Mouse (Mus musculus) lung, embryonic 14.5 days (tissue): ENCODE measurements around the gene Ralgapb. TPM values are rescaled to one million over a fixed set of nuclear protein-coding genes. Genes with fewer than 3 reads are reported as not detected.

Experiments
- ATAC-seq: fragments of 200-750 bp; cut with Nextera tagmentation; 2 replicates; pipeline ENCODE4 v1.8.0; 2017; ENCODE audit warnings: mild to moderate bottlenecking, moderate TSS enrichment, moderate library complexity; ENCODE audit not compliant: insufficient read depth
- DNase-seq: peaks from one replicate; pipeline ENCODE4 v3.0.0-alpha.2; 2015
- H3K27ac ChIP-seq: fragments of 300-500 bp; sonication (generic); 2 replicates; pipeline ENCODE4 v1.5.1; 2014; ENCODE audit warnings: low read depth, mild to moderate bottlenecking, moderate library complexity
- H3K27me3 ChIP-seq: fragments of 300-500 bp; sonication (generic); 2 replicates; pipeline ENCODE4 v1.6.1; 2014; ENCODE audit warnings: low read length, control low read depth; ENCODE audit not compliant: insufficient read depth
- H3K36me3 ChIP-seq: fragments of 300-500 bp; sonication (generic); 2 replicates; pipeline ENCODE4 v1.6.1; 2014; ENCODE audit warnings: control low read depth; ENCODE audit not compliant: insufficient read depth
- H3K4me1 ChIP-seq: fragments of 300-500 bp; sonication (generic); 2 replicates; pipeline ENCODE4 v1.6.1; 2014; ENCODE audit warnings: antibody characterized with exemption, control low read depth; ENCODE audit not compliant: insufficient read depth
- H3K4me2 ChIP-seq: fragments of 300-500 bp; sonication (generic); 2 replicates; pipeline ENCODE4 v1.6.1; 2014; ENCODE audit warnings: mild to moderate bottlenecking
- H3K4me3 ChIP-seq: fragments of 300-500 bp; sonication (generic); 2 replicates; pipeline ENCODE4 v1.5.1; 2014; ENCODE audit warnings: low read depth, low read length
- H3K9ac ChIP-seq: fragments of 300-500 bp; sonication (generic); 2 replicates; pipeline ENCODE4 v1.6.1; 2014
- H3K9me3 ChIP-seq: fragments of 300-500 bp; sonication (generic); 2 replicates; pipeline ENCODE4 v1.6.1; 2016; ENCODE audit warnings: low read depth, low read length, control low read depth
- CTCF ChIP-seq: IDR thresholded peaks from 2 replicates; pipeline ENCODE4 v1.5.1; 2016; ENCODE audit warnings: antibody characterized with exemption, low read depth
- WGBS: fragments of 180-500 bp; shearing (Covaris S2); extraction: QIAGEN DNeasy Blood & Tissue Kit; methylation state at CpG from one replicate; pipeline ENCODE4 v1.1.7; 2014; 5-methylcytosine and 5-hydroxymethylcytosine counted together
- polyA plus RNA-seq: library from polyadenylated mRNA; unstranded; fragments of >200 nt; fragmentation: Nextera tagmentation; extraction: Ambion mirVana; gene quantifications from 2 replicates; pipeline ENCODE4 v1.2.1, GENCODE M21; 2014

Gene Ralgapb
- 19.7 and 22.1 TPM in 2 replicates for polyA plus RNA-seq

DNA sequence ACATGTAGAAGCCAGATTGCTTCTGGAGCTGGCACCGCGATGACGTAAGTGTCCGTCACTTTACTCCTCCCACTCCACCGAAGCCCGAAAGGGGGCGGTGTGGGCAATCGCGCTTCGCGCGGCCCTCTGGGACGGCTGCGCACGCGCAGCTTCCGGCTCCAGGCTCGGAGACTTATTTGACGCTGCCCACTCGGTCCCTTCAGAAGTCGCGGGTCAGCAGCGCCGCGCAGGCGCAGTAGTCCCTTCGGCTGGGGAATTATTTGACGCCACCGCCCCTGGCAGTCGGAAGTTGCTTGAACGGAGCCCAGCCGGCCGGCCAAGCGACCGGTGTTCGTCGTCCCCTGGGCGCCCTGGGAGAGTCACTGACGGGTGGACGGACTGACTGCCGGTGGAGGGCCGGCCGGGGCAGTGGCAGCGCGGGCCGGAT, at the start of gene Ralgapb:
Gene Ralgapb (plus strand): TSS at position 254 of the 427 bp plus-strand sequence.
- Histone ChIP-seq H3K4me1 (0 out of 2 replicates have a peak, but pooled peaks cover 4% of the 10 kb centered on the region), H3K9ac (peak within 1 kb of the TSS; percentile 83), H3K36me3 (no peaks in the 10 kb centered on the region), H3K4me3 (peak within 1 kb of the TSS; percentile 87), H3K27me3 (no peaks in the 10 kb centered on the region), H3K4me2 (peak within 1 kb of the TSS; percentile 94), H3K9me3 (no peaks in the 10 kb centered on the region), H3K27ac (peak within 1 kb of the TSS; percentile 82)
- peak; percentile 90 for ATAC-seq
- under 1% methylated on average over 46 of the region's 46 CpGs for WGBS
- TF ChIP-seq CTCF, result peak; percentile 71
- peak; percentile 100 for DNase-seq

DNA sequence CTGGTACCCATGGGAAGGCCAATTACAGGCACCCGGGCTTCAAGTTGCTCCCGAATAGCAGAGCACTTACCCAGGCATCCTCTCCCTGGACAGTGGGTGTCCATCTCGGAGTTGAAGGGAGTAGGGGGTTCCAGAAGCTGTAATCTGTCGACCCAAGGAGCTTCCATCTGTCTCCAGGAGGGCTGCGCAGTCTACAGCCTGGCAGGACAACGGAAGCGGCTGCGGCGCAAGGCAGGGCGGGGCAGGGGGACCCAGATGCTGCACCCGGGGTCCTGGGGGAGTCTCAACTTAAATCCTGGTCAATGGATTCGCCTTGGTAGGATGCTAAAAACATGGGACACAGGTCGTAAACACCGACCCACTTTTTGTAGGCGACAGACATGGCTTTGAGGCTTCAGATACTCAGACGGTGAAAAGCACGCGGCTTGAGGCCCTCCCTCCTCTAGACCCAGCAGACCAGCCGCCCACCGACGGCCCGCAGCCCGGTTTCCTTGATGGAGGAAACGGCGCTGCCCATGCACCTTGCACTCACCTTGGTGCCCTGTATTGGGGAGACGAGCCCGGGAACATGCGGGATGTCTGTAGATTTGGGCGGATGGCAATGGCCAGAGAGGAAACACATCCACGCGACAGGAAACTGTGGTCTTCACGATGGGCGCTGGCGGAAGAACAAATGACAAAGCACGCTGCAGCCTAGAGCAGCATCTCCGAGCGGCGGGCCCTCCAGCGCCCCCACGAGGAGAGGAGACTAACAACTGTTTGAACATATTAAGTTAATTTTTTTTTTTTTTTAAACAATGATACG, 48.6 kb upstream of the Ralgapb start:
- H3K9ac ChIP-seq, result peak overlapping the region; percentile 83
- WGBS, result under 1% methylated on average over 41 of the region's 41 CpGs
- peak overlapping the region; percentile 83 for H3K4me2 ChIP-seq
- no peaks in the 10 kb centered on the region for H3K4me1 ChIP-seq
- H3K27me3 ChIP-seq, result no peaks in the 10 kb centered on the region
- H3K27ac ChIP-seq, result peak overlapping the region; percentile 84
- H3K4me3 ChIP-seq, result peak overlapping the region; percentile 67
- TF ChIP-seq CTCF, result peak; percentile 83
- peaks cover 44% of the 10 kb centered on the region for H3K36me3 ChIP-seq
- DNase-seq, result peak; percentile 98
- H3K9me3 ChIP-seq, result no peaks in the 10 kb centered on the region
- ATAC-seq, result peak; percentile 91

DNA sequence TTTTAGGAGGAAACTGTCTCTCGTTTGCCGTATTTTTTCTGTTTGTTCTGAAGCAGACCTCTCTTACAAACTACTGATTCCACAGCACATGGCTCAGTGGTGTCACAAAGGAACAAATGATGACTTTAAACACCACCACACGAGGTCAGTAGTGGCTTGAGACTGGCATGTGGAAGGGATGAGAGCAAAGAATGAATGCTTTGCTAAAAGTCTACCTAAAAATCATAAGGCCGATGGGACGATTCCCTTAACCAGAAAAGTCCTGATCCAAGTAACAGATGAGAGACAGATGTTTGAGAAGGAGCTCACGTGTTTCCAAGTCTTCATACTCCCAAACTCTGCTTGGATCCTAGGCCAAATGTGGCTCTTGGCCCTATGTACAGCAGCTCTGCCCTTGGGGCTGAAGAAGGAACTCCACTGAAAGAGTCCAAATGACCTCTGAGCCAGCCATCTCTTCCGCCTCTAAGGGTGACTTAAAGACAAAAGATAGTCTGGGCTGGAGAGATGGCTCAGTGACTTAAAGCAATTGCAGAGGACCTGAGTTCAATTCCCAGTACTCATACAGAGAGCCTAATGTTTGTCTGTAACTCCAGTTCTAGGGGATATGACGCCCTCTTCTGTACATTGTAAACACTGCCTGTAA, 47.8 kb upstream of the Ralgapb start:
- TF ChIP-seq CTCF, result no peak
- no peaks in the 10 kb centered on the region for H3K9me3 ChIP-seq
- H3K27me3 ChIP-seq, result no peaks in the 10 kb centered on the region
- H3K9ac ChIP-seq, result 0 out of 2 replicates have a peak overlapping the region, but pooled peaks have one; percentile 4
- H3K4me1 ChIP-seq, result no peaks in the 10 kb centered on the region
- peak overlapping the region; percentile 70; the same call in 1 of the 2 replicates for H3K27ac ChIP-seq
- peak; percentile 53; the same call in 1 of the 2 replicates for ATAC-seq
- peak overlapping the region; percentile 67 for H3K4me3 ChIP-seq
- DNase-seq, result no peak
- 33% methylated on average over 8 of the region's 8 CpGs for WGBS
- peak overlapping the region; percentile 41; the same call in 1 of the 2 replicates for H3K4me2 ChIP-seq
- H3K36me3 ChIP-seq, result peaks cover 37% of the 10 kb centered on the region

DNA sequence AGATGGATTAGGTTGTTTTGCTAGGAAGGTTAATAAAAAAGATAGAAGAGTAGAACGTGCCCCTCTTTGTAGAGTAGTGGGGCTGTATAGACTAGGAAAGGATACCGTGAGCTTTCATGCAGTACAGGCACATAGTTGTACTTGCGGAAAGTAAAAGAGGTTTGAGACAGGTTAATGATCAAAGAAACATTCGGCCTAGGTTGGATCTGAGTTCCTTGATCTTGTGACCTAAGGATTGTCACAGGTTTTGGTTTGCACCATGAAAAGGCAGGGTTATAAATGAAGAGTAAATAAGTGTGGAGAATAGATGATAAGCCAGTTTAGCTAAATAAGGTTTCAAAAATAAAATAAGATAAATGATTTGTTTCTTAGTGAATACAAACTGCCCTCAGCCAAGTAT, 45.5 kb upstream of the Ralgapb start:
- Histone ChIP-seq H3K4me3 (no peak overlapping the region), H3K27ac (no peak overlapping the region), H3K27me3 (no peaks in the 10 kb centered on the region), H3K9ac (no peak overlapping the region), H3K4me2 (no peak overlapping the region), H3K9me3 (no peaks in the 10 kb centered on the region), H3K36me3 (peaks cover 13% of the 10 kb centered on the region), H3K4me1 (no peaks in the 10 kb centered on the region)
- no peak for DNase-seq
- no peak for ATAC-seq
- 76% methylated on average over 4 of the region's 4 CpGs for WGBS
- TF ChIP-seq CTCF, result no peak

DNA sequence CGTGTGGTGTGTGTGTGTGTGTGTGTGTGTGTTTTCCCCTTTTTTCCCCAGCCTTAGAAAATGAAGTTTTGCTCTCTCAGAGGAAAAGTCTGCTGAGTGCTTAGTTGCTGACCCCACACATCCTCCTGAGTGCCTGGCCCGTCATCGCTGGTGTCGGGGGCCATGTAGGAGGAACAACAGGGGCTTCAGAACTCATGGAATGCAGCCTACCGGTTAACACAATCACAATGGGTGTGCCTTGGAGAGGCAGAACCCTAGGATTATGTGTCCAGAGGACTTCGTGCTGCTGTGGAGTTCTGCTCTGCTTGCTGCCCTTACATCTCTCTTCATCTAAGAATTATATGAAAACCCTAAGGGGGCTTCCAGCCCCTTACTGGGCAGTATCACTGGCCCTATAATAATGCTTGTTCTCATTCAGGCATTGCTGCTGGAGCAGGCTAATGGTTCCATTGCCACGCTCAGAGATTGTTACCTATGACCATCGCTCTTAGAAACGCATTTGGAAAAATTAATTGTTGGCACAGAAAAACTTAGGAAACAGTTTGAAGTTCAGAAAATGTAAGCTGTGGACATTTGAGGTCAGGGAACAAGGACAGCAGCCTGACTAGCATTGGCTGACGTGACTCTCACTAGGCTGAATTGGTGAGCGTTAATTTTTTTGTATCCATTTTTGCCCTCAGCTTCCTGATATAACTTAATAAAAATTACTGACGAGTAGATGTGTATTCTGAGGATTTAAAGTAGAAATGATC, 44.4 kb upstream of the Ralgapb start:
- TF ChIP-seq CTCF, result no peak
- H3K27ac ChIP-seq, result no peak overlapping the region
- peaks cover 2% of the 10 kb centered on the region for H3K36me3 ChIP-seq
- H3K27me3 ChIP-seq, result no peaks in the 10 kb centered on the region
- 70% methylated on average over 12 of the region's 12 CpGs for WGBS
- no peaks in the 10 kb centered on the region for H3K9me3 ChIP-seq
- ATAC-seq (no peak), DNase-seq (no peak)
- H3K9ac ChIP-seq, result no peak overlapping the region
- H3K4me3 ChIP-seq, result no peak overlapping the region
- H3K4me1 ChIP-seq, result no peaks in the 10 kb centered on the region
- no peak overlapping the region for H3K4me2 ChIP-seq

DNA sequence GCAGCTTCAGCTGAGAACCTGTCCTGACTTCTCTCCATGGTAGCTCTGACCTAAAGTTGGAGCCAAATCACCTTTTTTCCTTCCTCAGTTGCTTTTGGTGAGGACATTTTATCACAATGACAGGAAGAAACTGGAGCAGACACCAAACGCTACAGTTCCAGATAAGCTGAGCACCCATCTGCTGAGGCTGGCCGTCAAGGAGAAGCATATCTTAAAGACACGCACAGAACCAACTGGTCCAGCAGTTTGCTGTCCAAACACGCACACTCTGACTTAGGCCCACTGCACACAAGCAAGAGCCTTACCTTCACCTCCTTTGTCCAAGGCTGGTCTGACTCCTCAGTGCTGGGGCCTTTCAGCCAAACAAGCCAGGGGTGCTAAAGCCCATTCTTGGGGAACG, 42.0 kb upstream of the Ralgapb start:
- no peak for ATAC-seq
- 59% methylated on average over 5 of the region's 5 CpGs for WGBS
- H3K4me2 ChIP-seq, result no peak overlapping the region
- no peak overlapping the region for H3K27ac ChIP-seq
- TF ChIP-seq CTCF, result no peak
- H3K9ac ChIP-seq, result no peak overlapping the region
- no peak for DNase-seq
- H3K9me3 ChIP-seq, result no peaks in the 10 kb centered on the region
- no peaks in the 10 kb centered on the region for H3K4me1 ChIP-seq
- H3K27me3 ChIP-seq, result no peaks in the 10 kb centered on the region
- no peaks in the 10 kb centered on the region for H3K36me3 ChIP-seq
- no peak overlapping the region for H3K4me3 ChIP-seq

DNA sequence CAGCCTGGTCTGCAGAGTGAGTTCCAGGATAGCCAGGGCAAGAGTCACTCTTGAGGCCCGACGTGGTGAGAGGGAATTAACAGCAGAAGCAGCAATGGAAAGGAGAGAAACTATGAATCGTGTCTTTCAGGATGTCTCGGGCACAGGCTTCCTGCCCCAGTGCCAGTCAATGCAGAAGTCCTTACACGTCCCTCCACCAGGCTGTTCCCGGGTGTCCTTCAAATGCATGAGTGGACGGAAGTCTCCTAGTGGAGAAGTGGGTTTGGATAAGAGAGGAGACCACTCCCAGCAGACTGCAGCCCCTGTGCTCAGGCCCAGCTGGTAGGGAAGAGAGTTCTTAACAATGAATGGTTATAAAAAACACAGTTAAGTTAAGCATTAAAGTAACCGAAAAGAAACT, 41.3 kb upstream of the Ralgapb start:
- Histone ChIP-seq H3K36me3 (no peaks in the 10 kb centered on the region), H3K4me2 (no peak overlapping the region), H3K4me1 (0 out of 2 replicates have a peak, but pooled peaks cover under 1% of the 10 kb centered on the region), H3K9me3 (no peaks in the 10 kb centered on the region), H3K9ac (no peak overlapping the region), H3K27me3 (no peaks in the 10 kb centered on the region), H3K27ac (no peak overlapping the region), H3K4me3 (no peak overlapping the region)
- DNase-seq (no peak), ATAC-seq (no peak)
- 89% methylated on average over 8 of the region's 8 CpGs for WGBS
- TF ChIP-seq CTCF, result no peak
